Mouse (Mus musculus): ENCODE measurements around the gene Gng3.

GRCm38 (mm10) chr19:8789171-8789570 lies 49.8 kb downstream of the Gng3 start:
- TF ChIP-seq GATA1 (IDR thresholded peaks at IDR 0.05; ENCODE audit: borderline replicate concordance, low read length) (no peak), FLI1 (IDR thresholded peaks at IDR 0.05; ENCODE audit: low read length) (no peak)
